Mouse (Mus musculus): ENCODE data around the gene Mybpc1. TPM values are rescaled to one million over a fixed set of nuclear protein-coding genes. Genes with fewer than 3 reads are reported as not detected.
"Not testable (repeated sequence)": the region's sequence is repeated elsewhere in the genome, so short reads cannot be mapped to it uniquely, and the experiment has no call there.

The Mybpc1 gene
- polyA plus RNA-seq, 1 experiment from 2014 or later: not detected

GRCm38 (mm10) chr10:88494959-88495587 is 109.9 kb downstream of the Mybpc1 start:
- no peak for TF ChIP-seq CTCF (IDR thresholded peaks at IDR 0.05)
- ChIA-PET POLR2A (no interaction called here), CTCF (no interaction called here)
- no peaks in the 10 kb centered on the region for H3K27me3 ChIP-seq
- ATAC-seq (no peak), DNase-seq (ENCODE audit: low read depth, low spot score) (no peak)
- in situ Hi-C loops (cut with MboI; ENCODE audit: low pct_unique_long_range_greater_than_20kb): no loop called here

DNA sequence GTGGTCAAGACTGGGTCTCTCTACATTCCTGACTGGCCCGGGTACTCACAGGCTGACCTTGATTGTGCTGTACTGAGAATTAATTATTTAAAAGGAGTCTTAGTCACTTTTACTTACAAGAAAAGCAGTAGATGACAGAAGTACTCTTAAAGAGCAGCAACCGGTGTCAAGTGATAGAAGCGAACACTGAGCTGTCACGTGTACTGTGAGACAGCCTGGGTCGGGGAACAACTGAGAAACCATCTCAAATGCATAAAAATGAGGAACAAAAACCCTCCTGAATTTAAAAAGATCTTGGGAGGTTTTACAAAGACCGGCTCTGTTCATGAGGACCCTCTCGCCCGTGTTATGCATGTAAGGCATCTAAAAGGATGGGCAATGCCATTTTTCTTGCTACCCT is 112.3 kb downstream of the Mybpc1 start:
- H3K27me3 ChIP-seq: no peaks in the 10 kb centered on the region
- ChIA-PET CTCF (no interaction called here), POLR2A (no interaction called here)
- in situ Hi-C loops (cut with MboI; ENCODE audit: low pct_unique_long_range_greater_than_20kb): no loop called here
- TF ChIP-seq CTCF (IDR thresholded peaks at IDR 0.05): no peak
- ATAC-seq: no peak
- no peak for DNase-seq (ENCODE audit: low read depth, low spot score)

GRCm38 (mm10) chr10:88491632-88492031 is 113.3 kb downstream of the Mybpc1 start:
- no peaks in the 10 kb centered on the region for H3K27me3 ChIP-seq
- ChIA-PET POLR2A (interaction anchor here (0.6 kb wide), 1 partner anchor 22 kb away, joined by 6 read pairs; no protein-coding TSS in a partner anchor), CTCF (no interaction called here)
- TF ChIP-seq CTCF (IDR thresholded peaks at IDR 0.05): no peak
- in situ Hi-C loops (cut with MboI; ENCODE audit: low pct_unique_long_range_greater_than_20kb): no loop called here
- ATAC-seq: no peak
- DNase-seq (ENCODE audit: low read depth, low spot score): no peak

DNA sequence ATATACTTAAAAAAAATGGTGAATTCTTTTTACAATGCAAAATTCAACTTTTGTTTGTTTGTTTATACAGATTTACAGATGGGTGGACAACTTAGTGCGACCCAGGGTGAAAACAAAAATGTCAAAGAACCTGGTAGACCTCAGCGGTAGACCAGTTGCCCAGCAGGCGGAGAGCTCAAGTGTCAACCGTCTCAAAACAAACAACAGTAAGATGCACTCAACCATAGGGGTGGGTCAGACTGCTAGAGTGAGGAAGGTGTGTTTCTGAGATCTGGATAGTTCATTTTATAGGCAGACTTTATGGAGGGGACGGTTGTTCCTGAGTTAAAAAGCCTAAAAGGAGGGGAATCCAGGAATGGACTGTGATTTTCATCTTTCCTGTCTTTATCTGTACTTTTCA is 116.3 kb downstream of the Mybpc1 start:
- ChIA-PET POLR2A (interaction anchor here (1.3 kb wide), 1 partner anchor 15 kb away, joined by 3 read pairs; the partner anchor contains the start of gene Chpt1), CTCF (interaction anchor here (1.7 kb wide), 1 partner anchor 13 kb away, joined by 8 read pairs; no protein-coding TSS in a partner anchor)
- in situ Hi-C loops (cut with MboI; ENCODE audit: low pct_unique_long_range_greater_than_20kb): no loop called here
- TF ChIP-seq CTCF (IDR thresholded peaks at IDR 0.05): no peak
- DNase-seq (ENCODE audit: low read depth, low spot score): no peak
- no peaks in the 10 kb centered on the region for H3K27me3 ChIP-seq
- ATAC-seq: no peak

GRCm38 (mm10) chr10:88482866-88483265 is 122.1 kb downstream of the Mybpc1 start:
- POLR2A ChIA-PET: not testable (repeated sequence)

More at GRCm38 (mm10) chr10:88482866-88483265, 122.1 kb downstream of the Mybpc1 start:
- H3K27me3 ChIP-seq; DNase-seq (ENCODE audit: low read depth, low spot score); CTCF ChIA-PET; ATAC-seq; in situ Hi-C loops (cut with MboI; ENCODE audit: low pct_unique_long_range_greater_than_20kb): not testable (repeated sequence)

Other genes with a start within 250 kb of the Mybpc1 start
- gene Dram1, start 226.1 kb downstream of the Mybpc1 start, polyA plus RNA-seq (2021): 2.7 TPM
- 26.3 TPM for gene Gnptab, start 226.0 kb downstream of the Mybpc1 start, polyA plus RNA-seq (2021)
- not detected for gene Sycp3, start 145.6 kb downstream of the Mybpc1 start, polyA plus RNA-seq (2021)
- gene Chpt1, start 101.1 kb downstream of the Mybpc1 start, polyA plus RNA-seq (2021): 61.1 TPM
- not detected for gene Spic, start 79.9 kb upstream of the Mybpc1 start, polyA plus RNA-seq (2021)
- 135 TPM for gene Arl1, start 125.7 kb upstream of the Mybpc1 start, polyA plus RNA-seq (2021)
- 26.3 TPM for gene Utp20, start 221.7 kb upstream of the Mybpc1 start, polyA plus RNA-seq (2021)